In the genomic region with DNA sequence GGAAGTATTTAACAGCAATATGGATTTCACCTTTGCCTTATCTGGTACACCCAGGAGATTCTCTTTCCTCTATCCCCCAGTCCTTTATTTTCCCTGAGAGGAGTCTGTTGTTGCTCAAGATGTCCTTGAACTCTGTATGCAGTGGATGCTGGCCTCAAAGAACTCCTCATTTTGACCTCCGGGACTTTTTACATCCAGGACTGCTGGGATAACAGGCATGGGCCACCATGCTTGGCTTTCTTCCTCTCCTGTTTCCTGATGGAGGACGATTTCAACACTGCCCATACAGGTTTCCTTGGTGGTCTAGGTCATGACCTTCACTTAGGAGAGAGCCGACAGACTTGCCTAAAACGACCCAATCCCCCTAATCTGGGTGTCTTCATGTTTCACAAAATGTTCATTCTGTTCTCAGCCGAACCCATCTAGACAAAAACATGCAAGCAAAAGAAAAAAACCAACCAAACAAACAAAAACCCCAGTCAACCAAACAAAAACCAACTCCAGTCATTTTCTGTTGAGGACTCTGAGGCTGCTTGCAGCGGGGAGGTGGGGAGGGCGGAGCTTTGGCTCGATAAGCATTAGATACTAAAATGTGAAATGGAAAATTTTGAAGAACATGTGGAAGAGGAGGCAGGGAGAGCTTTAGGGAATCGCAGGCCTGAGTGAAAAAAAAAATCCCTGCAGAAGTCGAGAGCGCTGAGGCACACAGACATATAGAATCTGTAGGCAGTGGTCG, we compare ENCODE assay signal across 7 mouse cellular contexts. TPM values are rescaled to one million over a fixed set of nuclear protein-coding genes. Genes with fewer than 3 reads are reported as not detected.
DNase-seq lines count a peak whose midpoint lies in the region; ATAC-seq and TF ChIP-seq lines count a peak whose summit lies in the region.

No protein-coding gene starts in this region.

- H3K4me1 ChIP-seq in bone marrow macrophage, adult 2 months (ENCODE audit: control insufficient read depth, insufficient read depth, low read length) = peaks cover 13% of the 10 kb centered on the region
- H3K4me1 ChIP-seq in forebrain, embryonic 14.5 days (ENCODE audit: control insufficient read depth, insufficient read depth, low read length) = peaks cover 6% of the 10 kb centered on the region; the same call in 1 of the 2 replicates
- H3K4me1 ChIP-seq in midbrain, embryonic 11.5 days (ENCODE audit: control insufficient read depth, insufficient read depth, low read length) = peaks cover 11% of the 10 kb centered on the region

- H3K9me3 ChIP-seq in forebrain, embryonic 14.5 days (replicated peaks; ENCODE audit: control insufficient read depth, low read length) = no peaks in the 10 kb centered on the region
- no peaks in the 10 kb centered on the region for H3K9me3 ChIP-seq in midbrain, embryonic 11.5 days (ENCODE audit: control insufficient read depth, low read length)

- peak overlapping the region; percentile 70 for H3K9ac ChIP-seq in forebrain, embryonic 14.5 days (ENCODE audit: low read length)
- peak overlapping the region; percentile 65 for H3K9ac ChIP-seq in midbrain, embryonic 11.5 days (ENCODE audit: low read length)

- peak overlapping the region; percentile 58 for H3K4me2 ChIP-seq in forebrain, embryonic 14.5 days (ENCODE audit: low read length)
- H3K4me2 ChIP-seq in midbrain, embryonic 11.5 days = peak overlapping the region; percentile 46

- peak; percentile 37 to 57 for DNase-seq in right cerebral cortex, postnatal 10 days (ENCODE audit: low spot score in 2 of 2)
- DNase-seq in right cerebral cortex, adult 18-20 months = no peak
- DNase-seq in forebrain, embryonic 14.5 days (ENCODE audit: low spot score) = no peak
- peak; percentile 2 to 17 for DNase-seq in kidney, adult 8-10 months
- no peak for DNase-seq in midbrain, embryonic 11.5 days (ENCODE audit: low spot score, missing footprints)
- DNase-seq in left cerebral cortex, adult 18-20 months (ENCODE audit: low spot score in 2 of 2) = no peak

- H3K36me3 ChIP-seq in forebrain, embryonic 14.5 days (ENCODE audit: control insufficient read depth, insufficient read depth, low read length) = no peaks in the 10 kb centered on the region
- H3K36me3 ChIP-seq in midbrain, embryonic 11.5 days (ENCODE audit: control insufficient read depth, insufficient read depth, low read length) = no peaks in the 10 kb centered on the region

- ATAC-seq in forebrain, embryonic 14.5 days = peak; percentile 4; the same call in 1 of the 2 replicates
- ATAC-seq in midbrain, embryonic 11.5 days (ENCODE audit: low FRiP score) = no peak

- H3K27me3 ChIP-seq in forebrain, embryonic 14.5 days (replicated peaks; ENCODE audit: control insufficient read depth, insufficient read depth, low read length) = no peaks in the 10 kb centered on the region
- no peaks in the 10 kb centered on the region for H3K27me3 ChIP-seq in midbrain, embryonic 11.5 days (ENCODE audit: control insufficient read depth, insufficient read depth, low read length)

- peak overlapping the region; percentile 77 for H3K27ac ChIP-seq in bone marrow macrophage, adult 2 months (ENCODE audit: insufficient read depth, low read depth, low read length)
- H3K27ac ChIP-seq in forebrain, embryonic 14.5 days (ENCODE audit: low read depth, low read length) = peak overlapping the region; percentile 84
- peak overlapping the region; percentile 56; the same call in 1 of the 2 replicates for H3K27ac ChIP-seq in midbrain, embryonic 11.5 days (ENCODE audit: low read depth, low read length)

- TF ChIP-seq POLR2A in bone marrow macrophage, adult 2 months (IDR thresholded peaks at IDR 0.05; ENCODE audit: borderline replicate concordance, low read depth, low read length) = no peak

- no peak for TF ChIP-seq CTCF in bone marrow macrophage, adult 2 months (IDR thresholded peaks at IDR 0.05; ENCODE audit: low read depth, low read length)

- 8% methylated on average over 12 of the region's 12 CpGs for WGBS in forebrain, embryonic 14.5 days
- WGBS in midbrain, embryonic 11.5 days = 10% methylated on average over 12 of the region's 12 CpGs

- H3K4me3 ChIP-seq in bone marrow macrophage, adult 2 months (ENCODE audit: insufficient read depth, low read length) = peak overlapping the region; percentile 64
- peak overlapping the region; percentile 42 for H3K4me3 ChIP-seq in forebrain, embryonic 14.5 days (ENCODE audit: low read depth, low read length)
- peak overlapping the region; percentile 32 for H3K4me3 ChIP-seq in midbrain, embryonic 11.5 days (ENCODE audit: low read depth, low read length)

RNA-seq across cellular contexts. Expression of gene Nmt2, which starts 1.0 kb away (rescaled TPM):
- 18.3 and 20.6 TPM in 2 replicates for polyA plus RNA-seq in bone marrow macrophage, adult 2 months (2012; ENCODE audit: insufficient read depth, insufficient read length, missing spikeins)
- polyA plus RNA-seq in forebrain, embryonic 14.5 days (2014; fragmentation: Nextera tagmentation; extraction: Ambion mirVana) = 77.0 and 97.4 TPM in 2 replicates
- 69.3 and 69.8 TPM in 2 replicates for polyA plus RNA-seq in midbrain, embryonic 11.5 days (2014; fragmentation: Nextera tagmentation; extraction: Ambion mirVana)
- total RNA-seq in left cerebral cortex, adult 18-20 months (2021) = 100 to 1,000 TPM in 1 of 2 experiments, 10 to 100 TPM in 1; 99.5 to 103 TPM

RNA-seq across cellular contexts. Expression of gene Rpp38, which starts 49.4 kb away (rescaled TPM):
- polyA plus RNA-seq in bone marrow macrophage, adult 2 months (2012; ENCODE audit: insufficient read depth, insufficient read length, missing spikeins) = 4.7 and 5.5 TPM in 2 replicates
- 19.4 and 20.3 TPM in 2 replicates for polyA plus RNA-seq in forebrain, embryonic 14.5 days (2014; fragmentation: Nextera tagmentation; extraction: Ambion mirVana)
- polyA plus RNA-seq in midbrain, embryonic 11.5 days (2014; fragmentation: Nextera tagmentation; extraction: Ambion mirVana) = 24.9 and 25.6 TPM in 2 replicates
- 10 to 100 TPM in 1 of 2 experiments, 1 to 10 TPM in 1; 7.7 to 10.4 TPM for total RNA-seq in left cerebral cortex, adult 18-20 months (2021)

RNA-seq across cellular contexts. Expression of gene Acbd7, which starts 52.9 kb away (rescaled TPM):
- not detected in 2 replicates for polyA plus RNA-seq in bone marrow macrophage, adult 2 months (2012; ENCODE audit: insufficient read depth, insufficient read length, missing spikeins)
- polyA plus RNA-seq in forebrain, embryonic 14.5 days (2014; fragmentation: Nextera tagmentation; extraction: Ambion mirVana) = 1.7 and 1.8 TPM in 2 replicates
- polyA plus RNA-seq in midbrain, embryonic 11.5 days (2014; fragmentation: Nextera tagmentation; extraction: Ambion mirVana) = 0.66 and 0.68 TPM in 2 replicates
- total RNA-seq in left cerebral cortex, adult 18-20 months (2021) = 1 to 10 TPM in 1 of 2 experiments, under 1 TPM in 1; 0.96 to 1.3 TPM

Comparison
In these comparisons a context has a peak if more than half of its experiments do, and no peak if none do; other contexts are left out.
1. DNase-seq: peak in right cerebral cortex, postnatal 10 days (2 of 2) and kidney, adult 8-10 months (2 of 2); none in right cerebral cortex, adult 18-20 months (single experiment), forebrain, embryonic 14.5 days (single experiment), midbrain, embryonic 11.5 days (single experiment) and left cerebral cortex, adult 18-20 months (0 of 2).
2. Peak in every context shown above with its lines, with median percentiles within 50 percentile points of each other: H3K27ac ChIP-seq and H3K4me3 ChIP-seq.